Mouse (Mus musculus): ENCODE data around the gene Tead2.

GRCm38 (mm10) chr7:45262266-45262665, 46.7 kb downstream of the Tead2 start:
- TF ChIP-seq CTCF (IDR thresholded peaks at IDR 0.05; ENCODE audit: borderline replicate concordance, extremely low read depth, insufficient read depth, insufficient read length) (no peak), POLR2A (IDR thresholded peaks at IDR 0.05; ENCODE audit: borderline replicate concordance, extremely low read depth, insufficient read depth, insufficient read length, poor library complexity, severe bottlenecking) (no peak)

All from brain, embryonic 14.5 days (tissue).